In genomic region chr5:52565813-52566531, GRCm38 (mm10) we compare ENCODE assay signal across 8 mouse cellular contexts. TPM values are rescaled to one million over a fixed set of nuclear protein-coding genes. Genes with fewer than 3 reads are reported as not detected.
DNase-seq lines count a peak whose midpoint lies in the region; ATAC-seq and TF ChIP-seq lines count a peak whose summit lies in the region.

TSS of gene Lgi2 (minus strand) at chr5:52566462.

- peak within 1 kb of the TSS; percentile 12; the same call in 1 of the 2 replicates for H3K4me3 ChIP-seq in embryonic fibroblast, embryonic 13.5 days (ENCODE audit: insufficient read depth, low read length)
- peak within 1 kb of the TSS; percentile 64 for H3K4me3 ChIP-seq in hindbrain, embryonic 14.5 days (replicated peaks; ENCODE audit: low read length)
- peak within 1 kb of the TSS; percentile 70 for H3K4me3 ChIP-seq in limb, embryonic 12.5 days (replicated peaks)
- peak within 1 kb of the TSS; percentile 63 for H3K4me3 ChIP-seq in neural tube, embryonic 11.5 days (ENCODE audit: low read depth, low read length)

- no peak for DNase-seq in frontal cortex, adult 2 months (ENCODE audit: extremely low spot score in 1 of 2, low spot score in 1 of 2)
- no peak for DNase-seq in frontal cortex, postnatal 14 days (ENCODE audit: low spot score in 2 of 2)
- DNase-seq in adrenal gland, postnatal 36 days: peak; percentile 27 to 56
- peak; percentile 47 for DNase-seq in hindbrain, embryonic 14.5 days (ENCODE audit: low spot score)
- DNase-seq in neural tube, embryonic 11.5 days (ENCODE audit: low spot score): peak; percentile 74
- no peak for DNase-seq in spleen, adult 18-20 months

- no peak within 1 kb of the TSS for H3K27ac ChIP-seq in embryonic fibroblast, embryonic 13.5 days (ENCODE audit: insufficient read depth, low read length)
- H3K27ac ChIP-seq in hindbrain, embryonic 14.5 days: no peak within 1 kb of the TSS
- no peak within 1 kb of the TSS for H3K27ac ChIP-seq in limb, embryonic 12.5 days
- H3K27ac ChIP-seq in neural tube, embryonic 11.5 days (ENCODE audit: low read depth, low read length): no peak within 1 kb of the TSS

- H3K9ac ChIP-seq in hindbrain, embryonic 14.5 days: peak within 1 kb of the TSS; percentile 76
- peak within 1 kb of the TSS; percentile 74 for H3K9ac ChIP-seq in limb, embryonic 12.5 days (replicated peaks)
- H3K9ac ChIP-seq in neural tube, embryonic 11.5 days (ENCODE audit: low read length): peak within 1 kb of the TSS; percentile 67

- H3K4me2 ChIP-seq in hindbrain, embryonic 14.5 days (replicated peaks): peak within 1 kb of the TSS; percentile 97
- peak within 1 kb of the TSS; percentile 95 for H3K4me2 ChIP-seq in limb, embryonic 12.5 days
- H3K4me2 ChIP-seq in neural tube, embryonic 11.5 days (ENCODE audit: low read depth): peak within 1 kb of the TSS; percentile 97

- 0 out of 2 replicates have a peak, but pooled peaks cover 8% of the 10 kb centered on the region for H3K9me3 ChIP-seq in hindbrain, embryonic 14.5 days (ENCODE audit: control insufficient read depth, low read length)
- H3K9me3 ChIP-seq in limb, embryonic 12.5 days: peaks cover 12% of the 10 kb centered on the region
- no peaks in the 10 kb centered on the region for H3K9me3 ChIP-seq in neural tube, embryonic 11.5 days (ENCODE audit: control insufficient read depth, low read length)

- TF ChIP-seq POLR2A in embryonic fibroblast, embryonic 13.5 days (IDR thresholded peaks at IDR 0.05; ENCODE audit: low read depth, low read length): no peak

- no peaks in the 10 kb centered on the region; the same call in 1 of the 2 replicates for H3K4me1 ChIP-seq in embryonic fibroblast, embryonic 13.5 days (ENCODE audit: control insufficient read depth, insufficient read depth, low read length)
- peaks cover 8% of the 10 kb centered on the region; the same call in 1 of the 2 replicates for H3K4me1 ChIP-seq in hindbrain, embryonic 14.5 days (replicated peaks; ENCODE audit: control insufficient read depth, insufficient read depth, low read length)
- H3K4me1 ChIP-seq in limb, embryonic 12.5 days (replicated peaks): peaks cover 12% of the 10 kb centered on the region
- H3K4me1 ChIP-seq in neural tube, embryonic 11.5 days (ENCODE audit: control insufficient read depth, insufficient read depth, low read length): peaks cover 5% of the 10 kb centered on the region; the same call in 1 of the 2 replicates

- under 1% methylated on average over 42 of the region's 83 CpGs for WGBS in hindbrain, embryonic 14.5 days
- WGBS in limb, embryonic 12.5 days: 2% methylated on average over 26 of the region's 83 CpGs
- WGBS in neural tube, embryonic 11.5 days: under 1% methylated on average over 50 of the region's 83 CpGs

- H3K27me3 ChIP-seq in hindbrain, embryonic 14.5 days (ENCODE audit: control insufficient read depth, insufficient read depth, low read length): peaks cover 7% of the 10 kb centered on the region; the same call in 1 of the 2 replicates
- peaks cover 30% of the 10 kb centered on the region for H3K27me3 ChIP-seq in limb, embryonic 12.5 days
- H3K27me3 ChIP-seq in neural tube, embryonic 11.5 days (ENCODE audit: control insufficient read depth, insufficient read depth, low read length): no peaks in the 10 kb centered on the region; the same call in 1 of the 2 replicates

- TF ChIP-seq CTCF in embryonic fibroblast, embryonic 13.5 days (IDR thresholded peaks at IDR 0.05; ENCODE audit: borderline replicate concordance, insufficient read depth, low read length): no peak

- no peaks in the 10 kb centered on the region for H3K36me3 ChIP-seq in hindbrain, embryonic 14.5 days (replicated peaks; ENCODE audit: control insufficient read depth, insufficient read depth)
- H3K36me3 ChIP-seq in limb, embryonic 12.5 days: no peaks in the 10 kb centered on the region
- H3K36me3 ChIP-seq in neural tube, embryonic 11.5 days (ENCODE audit: control insufficient read depth, insufficient read depth, low read length): no peaks in the 10 kb centered on the region

- peak; percentile 86 for ATAC-seq in hindbrain, embryonic 14.5 days (ENCODE audit: low FRiP score)
- peak; percentile 60 for ATAC-seq in limb, embryonic 12.5 days (ENCODE audit: insufficient number of reproducible peaks, insufficient read depth, low FRiP score, low TSS enrichment, low read depth)
- ATAC-seq in neural tube, embryonic 11.5 days (ENCODE audit: insufficient read depth, low FRiP score, low TSS enrichment): peak; percentile 86

RNA-seq across cellular contexts. Expression of gene Lgi2, which starts in this region (rescaled TPM):
- 21.3 and 22.5 TPM in 2 replicates for polyA plus RNA-seq in frontal cortex, adult 2 months (2012; rRNA removed)
- 1 to 10 TPM; 1.1 to 2.4 TPM for total RNA-seq in adrenal gland, postnatal 36 days (2021)
- polyA plus RNA-seq in embryonic fibroblast, embryonic 13.5 days (2011; ENCODE audit: insufficient read length, low read depth, missing spikeins): 1.4 and 7.4 TPM in 2 replicates
- 6.5 and 6.9 TPM in 2 replicates for polyA plus RNA-seq in hindbrain, embryonic 14.5 days (2014; fragmentation: Nextera tagmentation; extraction: Ambion mirVana)
- 1.2 and 1.3 TPM in 2 replicates for polyA plus RNA-seq in limb, embryonic 12.5 days (2016; fragmentation: Nextera tagmentation; extraction: Ambion mirVana)
- 1.4 and 1.5 TPM in 2 replicates for polyA plus RNA-seq in neural tube, embryonic 11.5 days (2014; fragmentation: Nextera tagmentation; extraction: Ambion mirVana)

Comparison
In these comparisons a context has a peak if more than half of its experiments do, and no peak if none do; other contexts are left out.
1. DNase-seq: peak in adrenal gland, postnatal 36 days (2 of 2), hindbrain, embryonic 14.5 days (single experiment) and neural tube, embryonic 11.5 days (single experiment); none in frontal cortex, adult 2 months (0 of 2), frontal cortex, postnatal 14 days (0 of 2) and spleen, adult 18-20 months (0 of 2).
2. H3K4me3 ChIP-seq: peak in every context shown above with its lines; median percentile 70 in limb, embryonic 12.5 days; 64 in hindbrain, embryonic 14.5 days; 63 in neural tube, embryonic 11.5 days; 12 in embryonic fibroblast, embryonic 13.5 days.
3. Peak in every context shown above with its lines, with median percentiles within 50 percentile points of each other: ATAC-seq, H3K4me2 ChIP-seq and H3K9ac ChIP-seq.